Mouse (Mus musculus) heart, adult 2 months (tissue): ENCODE measurements around the gene Troap. TPM values are rescaled to one million over a fixed set of nuclear protein-coding genes. Genes with fewer than 3 reads are reported as not detected.

ENCODE experiments used
- DNase-seq, 2 experiments: peaks; one replicate each; pipeline ENCODE4 v3.0.0; 2021
- H3K27ac ChIP-seq: fragments of 200-600 bp; 2 replicates; pipeline ENCODE4 v1.8.1; 2022
- H3K27me3 ChIP-seq: fragments of 200-500 bp; 2 replicates; pipeline ENCODE4 v1.6.1; 2012; ENCODE audit warnings: mild to moderate bottlenecking, low read length, inconsistent platforms, mixed read lengths; ENCODE audit not compliant: control insufficient read depth, insufficient read depth
- H3K36me3 ChIP-seq: fragments of 200-500 bp; 2 replicates; pipeline ENCODE4 v1.6.1; 2012; ENCODE audit warnings: low read length, inconsistent platforms; ENCODE audit not compliant: control insufficient read depth, insufficient read depth
- H3K4me1 ChIP-seq: fragments of 200-500 bp; 2 replicates; pipeline ENCODE4 v1.6.1; 2011; ENCODE audit warnings: low read length; ENCODE audit not compliant: control insufficient read depth, insufficient read depth
- H3K4me3 ChIP-seq: fragments of 200-600 bp; 2 replicates; pipeline ENCODE4 v1.8.1; 2022
- H3K79me2 ChIP-seq: fragments of 200-500 bp; replicated peaks from 2 replicates; pipeline ENCODE4 v1.6.1; 2012; ENCODE audit warnings: mild to moderate bottlenecking, inconsistent platforms, low read length, moderate library complexity, mixed read lengths; ENCODE audit not compliant: control insufficient read depth, insufficient read depth
- H3K9ac ChIP-seq: fragments of 200-500 bp; 2 replicates; pipeline ENCODE4 v1.6.1; 2012; ENCODE audit warnings: low read depth, mild to moderate bottlenecking, control low read depth, inconsistent platforms, low read length, mixed read lengths
- CTCF ChIP-seq: fragments of 200-600 bp; IDR thresholded peaks from 2 replicates; pipeline ENCODE4 v1.8.1; 2022; ENCODE audit warnings: antibody characterized with exemption, mild to moderate bottlenecking, moderate library complexity
- EP300 ChIP-seq: fragments of 200-500 bp; IDR thresholded peaks from 2 replicates; pipeline ENCODE4 v1.6.1; 2011; ENCODE audit warnings: low read depth, low read length, control low read depth; ENCODE audit not compliant: insufficient read depth
- POLR2A ChIP-seq: fragments of 200-500 bp; IDR thresholded peaks from 2 replicates; pipeline ENCODE4 v1.6.1; 2011; ENCODE audit warnings: mild to moderate bottlenecking, low read depth, low read length, control low read depth; ENCODE audit not compliant: insufficient read depth
- WGBS: fragments of 180-500 bp; shearing (Covaris S2); methylation state at CpG from one replicate; pipeline ENCODE4 v1.1.7; 2018; 5-methylcytosine and 5-hydroxymethylcytosine counted together
- intact Hi-C: fragments of 180-260 bp; cut with DNase I; formaldehyde crosslinking; loops from one replicate; pipeline ENCODE4 v1.15.1; 2025
- microRNA-seq, 2 experiments: library from miRNA; unstranded; fragments of <30 nt; microRNA quantifications; one replicate each; pipeline ENCODE4 v1.2.0; 2021
- polyA plus RNA-seq: library from polyadenylated mRNA; depleted of rRNA; stranded (reverse); fragments of >200 nt; gene quantifications from 2 replicates; pipeline ENCODE4 v1.2.3, GENCODE M21; 2012; rRNA removed
- total RNA-seq, 2 experiments: library from RNA; stranded (reverse); gene quantifications; 2 replicates each; pipeline ENCODE4 v1.2.3; 2021

The Troap gene
- total and polyA plus RNA-seq, 3 experiments: 0.31 to 0.53 TPM; not detected in 1

DNA sequence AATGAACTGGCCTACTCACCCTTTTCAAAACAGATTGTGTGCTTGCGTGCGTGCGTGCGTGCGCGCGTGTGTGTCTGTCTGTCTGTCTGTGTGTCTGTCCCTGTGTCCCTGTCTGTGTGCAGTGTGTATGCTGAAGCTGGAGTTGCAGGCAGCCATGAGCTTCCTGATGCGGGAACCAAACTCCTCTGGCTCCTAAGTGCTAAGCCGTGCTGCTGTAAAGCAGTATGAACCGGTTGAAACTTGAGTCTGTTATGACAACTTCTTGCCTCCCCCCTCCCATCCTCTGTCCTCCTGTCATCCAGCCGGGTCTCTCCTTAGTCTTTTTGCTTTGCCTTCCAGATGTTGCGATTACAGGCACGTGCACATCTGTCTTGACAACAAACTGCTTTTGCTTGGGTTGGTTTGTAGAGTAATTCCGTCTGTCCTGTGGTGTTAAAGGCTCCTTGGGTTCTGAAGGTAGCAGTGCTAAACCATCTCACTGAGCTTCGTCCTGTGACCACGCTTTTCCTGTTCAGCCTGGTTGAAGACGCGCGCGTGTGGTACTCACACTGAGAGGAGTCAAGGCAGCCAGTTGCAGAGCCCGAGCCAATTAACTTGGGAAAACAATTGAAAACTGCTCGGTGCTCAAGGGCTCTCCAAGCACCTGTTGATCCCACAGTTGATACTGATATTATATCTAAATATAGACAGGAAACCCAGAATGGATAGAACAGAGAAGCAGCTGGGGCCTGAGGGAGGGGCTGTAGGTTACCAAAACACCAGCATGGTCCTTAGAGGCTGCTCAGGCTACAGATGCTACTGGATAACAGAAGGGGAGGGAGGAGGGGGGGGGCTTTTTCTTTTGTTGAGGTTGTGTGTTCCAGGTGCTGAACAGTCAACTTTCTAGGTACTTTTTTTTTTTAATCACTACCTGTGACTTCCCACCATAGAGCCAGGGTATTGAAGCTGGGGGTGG, 55.9 kb downstream of the Troap start:
- Histone ChIP-seq H3K79me2 (0 out of 2 replicates have a peak, but pooled peaks cover 2% of the 10 kb centered on the region), H3K27me3 (no peaks in the 10 kb centered on the region), H3K36me3 (no peaks in the 10 kb centered on the region; the same call in 1 of the 2 replicates), H3K9ac (no peak overlapping the region), H3K27ac (no peak overlapping the region), H3K4me1 (no peaks in the 10 kb centered on the region), H3K4me3 (no peak overlapping the region)
- TF ChIP-seq CTCF (no peak), POLR2A (no peak), EP300 (no peak)
- intact Hi-C loops: no loop called here
- WGBS: 55% methylated on average over 22 of the region's 22 CpGs
- no peak for DNase-seq

Small RNAs within 50 kb of the gene (microRNA-seq; reads per million reads assigned to microRNA genes)
- 2.3 to 2.8 reads per million in 2 experiments for gene Mir6960

Other genes with a start within 250 kb of the Troap start
- gene Prkag1, start 243.1 kb upstream of the Troap start, total RNA-seq: 100 to 1,000 TPM; 104 to 114 TPM
- gene Prkag1, start 243.1 kb upstream of the Troap start, polyA plus RNA-seq: 95.7 and 200 TPM in 2 replicates
- gene Kmt2d, start 203.4 kb upstream of the Troap start, total RNA-seq: 10 to 100 TPM; 51.3 to 56.5 TPM
- 17.1 and 17.7 TPM in 2 replicates for gene Kmt2d, start 203.4 kb upstream of the Troap start, polyA plus RNA-seq
- gene Rhebl1, start 180.0 kb upstream of the Troap start, total RNA-seq: 1 to 10 TPM; 1.6 to 2.3 TPM
- gene Rhebl1, start 180.0 kb upstream of the Troap start, polyA plus RNA-seq: 3.7 and 4.4 TPM in 2 replicates
- 1 to 10 TPM in 1 of 2 experiments, under 1 TPM in 1; 0.73 to 1.5 TPM for gene Dhh, start 176.0 kb upstream of the Troap start, total RNA-seq
- gene Dhh, start 176.0 kb upstream of the Troap start, polyA plus RNA-seq: 0.94 and 1.8 TPM in 2 replicates
- 10 to 100 TPM in 1 of 2 experiments, 1 to 10 TPM in 1; 7.1 to 11.1 TPM for gene Lmbr1l, start 156.3 kb upstream of the Troap start, total RNA-seq
- 23.2 and 25.0 TPM in 2 replicates for gene Lmbr1l, start 156.3 kb upstream of the Troap start, polyA plus RNA-seq
- 100 to 1,000 TPM; 129 to 144 TPM for gene Tuba1b, start 140.0 kb upstream of the Troap start, total RNA-seq
- 534 and 728 TPM in 2 replicates for gene Tuba1b, start 140.0 kb upstream of the Troap start, polyA plus RNA-seq
- gene Gm49450, start 121.0 kb upstream of the Troap start, total RNA-seq: not detected
- 26.2 TPM in 1 of 2 replicates, not detected in the other for gene Gm49450, start 121.0 kb upstream of the Troap start, polyA plus RNA-seq
- 10 to 100 TPM; 57.0 to 85.0 TPM for gene Tuba1a, start 120.9 kb upstream of the Troap start, total RNA-seq
- gene Tuba1a, start 120.9 kb upstream of the Troap start, polyA plus RNA-seq: 165 and 235 TPM in 2 replicates
- gene Tuba1c, start 44.7 kb upstream of the Troap start, total RNA-seq: 10 to 100 TPM; 30.1 to 39.0 TPM
- 58.6 and 74.4 TPM in 2 replicates for gene Tuba1c, start 44.7 kb upstream of the Troap start, polyA plus RNA-seq
- gene Prph, start 19.4 kb upstream of the Troap start, total RNA-seq: under 1 TPM; 0.13 to 0.80 TPM
- gene Prph, start 19.4 kb upstream of the Troap start, polyA plus RNA-seq: 1.00 and 2.1 TPM in 2 replicates
- gene C1ql4, start 13.2 kb downstream of the Troap start, total RNA-seq: not detected
- not detected in 2 replicates for gene C1ql4, start 13.2 kb downstream of the Troap start, polyA plus RNA-seq
- under 1 TPM; 0.44 to 0.57 TPM for gene Dnajc22, start 18.6 kb downstream of the Troap start, total RNA-seq
- 0.18 and 0.35 TPM in 2 replicates for gene Dnajc22, start 18.6 kb downstream of the Troap start, polyA plus RNA-seq
- gene Spats2, start 51.3 kb downstream of the Troap start, total RNA-seq: 1 to 10 TPM; 6.6 to 6.7 TPM
- gene Spats2, start 51.3 kb downstream of the Troap start, polyA plus RNA-seq: 5.3 and 6.7 TPM in 2 replicates
- under 1 TPM; 0.05 to 0.08 TPM for gene Kcnh3, start 150.3 kb downstream of the Troap start, total RNA-seq
- 0.23 and 0.37 TPM in 2 replicates for gene Kcnh3, start 150.3 kb downstream of the Troap start, polyA plus RNA-seq
- gene Mcrs1, start 177.4 kb downstream of the Troap start, total RNA-seq: 10 to 100 TPM; 44.2 to 52.3 TPM
- 62.1 and 67.1 TPM in 2 replicates for gene Mcrs1, start 177.4 kb downstream of the Troap start, polyA plus RNA-seq
- gene Prpf40b, start 220.5 kb downstream of the Troap start, total RNA-seq: 10 to 100 TPM; 18.9 to 23.4 TPM
- 39.5 and 39.7 TPM in 2 replicates for gene Prpf40b, start 220.5 kb downstream of the Troap start, polyA plus RNA-seq
- gene Fam186b, start 221.3 kb downstream of the Troap start, total RNA-seq: not detected
- 0.20 TPM in 1 of 2 replicates, not detected in the other for gene Fam186b, start 221.3 kb downstream of the Troap start, polyA plus RNA-seq